Mouse (Mus musculus) kidney, postnatal 4 days (tissue): Measurements from ENCODE around the gene Ptpn5.

Experiments used
- DNase-seq, 2 experiments: peaks; one replicate each; pipeline ENCODE4 v3.0.0; 2021; ENCODE audit warnings: mixed read lengths in 2 of 2

Ptpn5 gene

DNA sequence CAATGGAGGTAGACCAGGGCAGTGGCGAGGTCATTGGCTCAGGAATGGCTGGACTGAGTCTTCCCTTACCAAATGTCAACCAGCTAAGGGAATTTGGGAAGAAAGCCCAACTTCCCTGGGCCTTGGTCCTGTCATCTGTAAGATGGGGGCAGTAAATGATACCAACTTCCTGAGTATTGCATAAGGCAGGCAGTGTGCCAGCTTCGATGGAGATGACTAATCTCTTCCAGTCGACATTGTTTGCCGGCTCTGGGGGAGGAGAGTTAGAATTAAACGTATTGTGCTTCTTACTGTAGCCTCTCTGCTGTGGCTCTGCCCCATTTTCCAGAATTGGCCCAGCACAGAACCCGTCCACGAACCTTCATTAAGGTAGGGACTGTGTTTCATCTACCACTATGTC is 23.0 kb downstream of the Ptpn5 start:
- no peak for DNase-seq

DNA sequence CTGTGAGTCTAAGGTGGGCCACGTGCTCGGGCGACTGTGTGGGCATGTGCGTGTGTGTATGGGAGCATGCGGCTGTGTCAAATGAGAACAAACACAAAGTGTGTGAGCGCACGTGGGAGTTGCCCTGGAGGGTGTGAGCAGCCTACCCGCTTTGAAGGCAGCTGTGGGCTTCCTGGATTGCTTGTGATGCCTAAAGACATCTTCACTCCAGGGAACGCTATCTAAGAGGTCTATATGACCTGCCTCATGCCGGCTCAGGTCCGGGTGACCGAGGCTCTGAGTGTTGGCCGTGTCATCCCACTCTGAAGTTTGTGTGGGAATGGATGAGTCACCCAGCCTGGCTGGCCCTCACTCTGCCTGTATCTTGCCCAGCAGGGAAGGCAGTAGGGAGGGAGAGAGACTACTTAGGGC is 24.7 kb downstream of the Ptpn5 start:
- peak in 1 of 2 experiments; percentile 6 for DNase-seq

DNA sequence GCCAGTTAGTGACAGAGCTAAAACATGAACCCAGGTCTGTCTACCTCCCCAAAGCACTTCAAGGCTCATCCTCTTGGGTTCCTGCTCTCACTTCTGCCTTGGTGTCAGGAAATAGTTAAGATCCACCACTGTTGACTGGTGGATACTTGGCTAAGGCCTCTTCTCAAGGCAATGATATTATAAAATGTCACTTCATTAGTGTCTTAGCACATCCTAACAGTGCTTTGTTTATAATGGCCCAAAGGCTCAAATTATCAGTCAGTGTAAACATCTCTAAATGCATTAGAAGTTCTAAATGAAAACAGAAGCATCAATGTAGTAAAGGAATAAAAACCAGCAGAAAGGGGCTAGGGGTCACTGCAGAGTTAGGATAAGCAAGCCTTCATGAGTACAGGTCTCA is 26.5 kb downstream of the Ptpn5 start:
- DNase-seq = no peak

DNA sequence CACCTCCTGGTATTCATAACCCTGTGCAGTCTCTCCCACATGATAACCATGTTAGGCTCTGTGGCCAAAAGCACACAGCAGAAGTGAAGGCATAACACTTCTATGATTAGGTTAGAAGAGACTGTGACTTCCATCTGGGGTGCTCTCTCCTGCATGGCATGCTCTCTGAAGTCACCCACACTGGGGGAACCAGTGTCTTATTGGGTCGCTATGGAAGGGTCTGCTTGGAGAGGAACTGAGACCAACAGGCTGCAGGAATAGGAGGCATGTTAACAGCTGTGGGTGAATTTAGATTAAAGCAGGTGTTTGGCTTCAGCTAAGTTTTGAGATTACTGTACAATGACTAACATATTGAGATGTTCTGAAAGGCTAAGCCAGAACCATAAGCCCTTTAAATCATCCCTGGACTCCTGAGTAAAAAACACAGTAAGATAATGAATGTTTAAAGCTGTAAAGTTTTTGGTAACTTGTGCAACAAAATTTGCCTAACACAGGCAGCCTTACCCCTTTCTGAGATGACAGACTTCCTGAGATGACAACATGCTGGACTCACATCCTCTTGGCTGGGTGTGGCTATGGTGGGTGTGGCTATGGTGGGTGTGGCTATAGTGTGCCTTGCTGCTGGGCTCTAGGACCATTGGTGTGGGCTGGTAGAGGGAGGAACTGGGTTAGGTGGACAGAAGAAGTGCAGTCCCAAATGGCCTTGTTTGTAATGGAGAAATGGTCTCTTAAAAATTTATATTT is 29.6 kb downstream of the Ptpn5 start:
- no peak for DNase-seq

DNA sequence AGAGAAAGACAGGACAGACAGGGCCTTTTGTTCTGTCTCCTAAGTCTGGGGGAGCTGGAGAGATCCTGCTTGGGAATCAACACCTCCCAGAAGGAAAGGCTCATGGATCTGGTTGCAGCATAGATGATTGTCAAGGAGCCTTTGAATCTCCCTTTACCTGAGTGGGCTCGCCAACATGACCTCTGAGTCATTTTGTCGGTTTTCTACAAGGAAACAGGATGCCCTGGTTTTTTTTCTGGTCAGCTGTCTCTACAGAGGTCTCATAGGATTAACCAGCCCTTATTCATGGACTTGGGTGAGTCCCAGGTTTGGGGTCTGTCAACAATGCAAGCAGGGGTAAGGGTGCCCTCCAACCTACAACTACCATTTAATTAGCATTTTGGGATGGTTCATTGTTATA is 30.5 kb downstream of the Ptpn5 start:
- DNase-seq = no peak

DNA sequence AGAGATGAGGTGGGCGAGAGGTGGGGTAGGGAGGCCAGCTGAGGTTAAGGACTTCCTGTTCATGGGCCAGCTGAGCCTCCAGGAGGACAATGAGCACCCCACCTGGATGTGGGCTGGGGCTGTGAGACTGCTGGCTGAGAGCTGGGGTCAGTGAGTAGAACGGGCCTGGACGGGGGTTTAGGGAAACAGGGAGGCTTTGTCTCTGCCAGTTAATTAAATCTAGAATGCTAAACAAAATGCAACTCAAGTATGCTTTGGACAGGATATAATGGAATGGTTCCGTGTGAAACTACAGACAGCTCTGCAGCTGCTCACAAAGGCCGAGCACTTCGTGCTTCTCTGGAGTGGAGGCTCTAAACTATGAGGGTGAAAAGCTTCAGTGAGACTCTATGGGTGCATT is 32.9 kb downstream of the Ptpn5 start:
- DNase-seq = no peak

DNA sequence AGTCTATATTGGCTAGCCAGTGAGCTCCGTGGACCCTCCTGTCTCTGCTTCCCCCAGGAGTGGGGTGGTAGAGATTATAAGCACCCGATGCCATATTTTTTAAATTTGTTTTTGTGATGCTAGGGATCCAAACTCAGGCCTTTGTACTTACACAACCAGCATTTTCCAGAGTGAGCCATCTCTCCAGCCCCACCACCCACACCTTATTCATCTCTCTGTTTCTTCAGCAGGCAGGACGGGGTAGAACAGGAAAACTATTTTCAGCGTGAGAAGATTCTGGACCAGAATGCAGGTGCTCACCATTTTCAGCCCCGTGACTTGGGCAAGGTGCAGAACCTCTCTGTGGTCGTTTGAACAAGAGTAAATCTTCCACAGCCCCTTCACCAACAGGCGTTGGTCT is 34.2 kb downstream of the Ptpn5 start:
- no peak for DNase-seq

DNA sequence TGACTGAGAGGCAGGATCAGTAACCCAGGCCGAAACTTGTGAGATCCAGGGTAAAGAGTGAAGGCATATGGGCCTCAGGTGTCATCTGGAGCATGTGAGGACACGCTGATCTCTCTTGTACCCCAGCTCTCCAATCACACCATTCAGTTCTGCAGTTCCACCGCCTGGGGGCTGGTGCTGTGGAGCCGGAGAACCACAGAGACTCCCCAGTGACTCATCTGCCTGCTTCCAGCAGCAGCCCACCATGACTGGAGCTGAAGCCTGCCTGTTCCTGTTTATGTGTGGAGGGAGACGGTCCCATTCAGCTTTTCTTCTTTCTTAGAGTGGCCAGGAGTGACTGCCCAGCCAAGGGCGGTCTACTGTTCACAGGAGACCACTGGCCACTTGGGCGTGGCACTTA is 35.4 kb downstream of the Ptpn5 start:
- no peak for DNase-seq

DNA sequence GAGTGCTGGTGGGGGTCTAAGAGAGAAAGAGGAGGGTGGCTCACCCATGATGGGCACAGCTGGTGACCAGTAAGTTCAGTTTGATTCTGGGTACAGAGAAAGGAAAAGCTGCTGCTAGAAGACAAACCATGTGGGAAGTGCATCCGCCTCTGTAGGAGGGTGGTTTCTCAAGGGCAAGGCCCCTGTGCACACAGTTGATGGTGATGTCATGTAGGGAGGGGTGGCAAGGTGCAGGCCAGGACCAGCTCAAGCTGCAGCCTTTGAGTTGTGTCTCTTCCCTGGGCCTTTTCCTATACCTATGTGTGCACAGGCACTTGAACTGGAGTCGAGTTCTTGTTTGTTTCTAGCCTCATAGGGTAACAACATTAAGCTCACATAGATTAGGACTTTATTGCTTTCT is 38.5 kb downstream of the Ptpn5 start:
- no peak for DNase-seq

DNA sequence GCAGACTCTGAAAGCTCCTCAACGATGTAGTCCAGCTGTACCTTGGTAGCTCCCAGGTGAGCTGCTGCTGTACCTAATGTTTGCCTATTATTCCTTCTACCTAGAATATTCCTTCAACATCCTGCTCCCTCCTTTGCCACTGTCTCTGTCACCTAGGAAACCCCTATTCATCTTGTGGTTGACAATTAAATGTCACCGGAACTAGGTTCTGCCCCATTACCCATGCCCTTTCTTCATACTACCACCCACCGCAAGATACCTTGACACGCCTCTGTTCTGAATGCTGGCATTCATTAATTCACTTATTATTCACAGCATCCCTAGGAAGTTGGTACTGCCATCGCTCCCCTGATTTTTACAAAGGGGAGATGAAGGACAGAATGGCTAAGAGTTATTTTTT is 39.5 kb downstream of the Ptpn5 start:
- no peak for DNase-seq

DNA sequence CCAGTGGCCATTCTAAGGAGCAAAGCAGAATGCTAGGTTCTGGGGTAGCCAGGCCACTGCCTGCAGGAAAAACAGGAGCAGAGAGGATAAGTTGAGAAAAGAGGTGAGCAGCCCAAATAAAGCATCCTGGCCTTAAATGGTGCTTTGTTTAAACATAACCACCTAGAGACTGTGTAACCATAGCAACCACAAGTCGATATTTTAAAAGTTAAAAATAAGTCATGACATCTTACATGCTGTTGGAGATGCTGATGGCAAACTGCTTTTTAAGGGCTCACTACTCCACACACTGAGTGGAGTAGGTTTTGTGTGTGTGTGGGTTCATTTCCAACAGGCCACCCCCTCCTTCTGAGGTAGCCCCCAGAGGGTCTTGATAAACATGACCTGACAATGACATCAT is 48.4 kb downstream of the Ptpn5 start:
- DNase-seq = no peak

DNA sequence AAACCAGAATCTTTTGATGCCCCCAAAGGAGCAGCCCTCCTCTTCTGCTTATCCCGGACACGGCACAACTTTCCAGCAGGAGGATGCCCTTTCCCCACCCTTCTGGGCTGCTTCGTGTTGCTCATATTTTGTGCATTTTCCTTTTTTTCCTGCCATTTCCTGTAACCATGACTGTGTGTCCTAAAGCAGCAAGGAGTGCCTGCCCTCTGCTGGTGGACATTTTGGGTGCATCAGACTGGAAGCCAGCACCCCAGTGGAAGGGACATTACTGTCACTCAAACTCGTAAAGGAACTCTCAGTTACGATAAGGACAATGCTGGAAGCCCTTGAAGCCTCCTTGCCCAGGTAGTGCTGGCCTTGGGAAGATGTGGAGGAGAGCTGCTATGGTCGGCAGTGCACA is 52.2 kb downstream of the Ptpn5 start:
- DNase-seq = peak; percentile 89 to 90

DNA sequence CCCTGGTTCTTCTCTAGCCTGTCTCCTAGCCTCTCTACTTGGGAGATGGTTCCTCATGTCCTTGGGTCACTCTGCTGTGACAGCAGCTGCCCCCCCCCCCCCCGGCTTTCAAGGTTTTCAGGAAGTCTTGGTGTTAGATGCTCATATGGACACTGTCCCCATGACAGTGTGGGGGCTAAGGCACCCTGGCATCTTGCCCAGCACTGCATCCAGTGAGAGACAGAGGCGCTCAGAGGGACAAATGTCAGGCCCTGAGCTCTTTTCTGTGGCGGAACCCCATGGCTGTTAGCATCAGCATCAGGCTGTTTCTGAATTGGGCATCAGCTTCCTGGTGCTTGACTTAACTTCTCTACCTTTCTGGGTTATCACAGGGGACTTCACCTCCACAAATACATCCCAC is 52.6 kb downstream of the Ptpn5 start:
- peak; percentile 54 to 60 for DNase-seq

DNA sequence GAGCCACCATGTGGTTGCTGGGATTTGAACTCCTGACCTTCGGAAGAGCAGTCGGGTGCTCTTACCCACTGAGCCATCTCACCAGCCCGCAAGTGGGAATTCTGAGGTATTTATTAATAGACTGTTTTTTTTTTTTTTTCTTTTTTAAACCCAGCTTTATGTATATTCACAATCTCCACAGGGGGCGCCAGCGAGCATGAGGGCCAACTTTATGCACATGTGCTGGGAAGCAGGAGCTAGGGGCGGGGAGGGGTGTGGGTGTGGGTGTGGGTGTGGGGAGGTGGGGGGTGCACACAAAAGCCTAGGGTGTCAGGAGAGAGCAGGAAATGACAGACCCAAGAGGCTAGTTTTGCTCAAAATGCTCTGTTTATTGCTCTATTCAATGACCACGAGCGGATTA is 56.0 kb downstream of the Ptpn5 start:
- peak; percentile 78 to 83 for DNase-seq

DNA sequence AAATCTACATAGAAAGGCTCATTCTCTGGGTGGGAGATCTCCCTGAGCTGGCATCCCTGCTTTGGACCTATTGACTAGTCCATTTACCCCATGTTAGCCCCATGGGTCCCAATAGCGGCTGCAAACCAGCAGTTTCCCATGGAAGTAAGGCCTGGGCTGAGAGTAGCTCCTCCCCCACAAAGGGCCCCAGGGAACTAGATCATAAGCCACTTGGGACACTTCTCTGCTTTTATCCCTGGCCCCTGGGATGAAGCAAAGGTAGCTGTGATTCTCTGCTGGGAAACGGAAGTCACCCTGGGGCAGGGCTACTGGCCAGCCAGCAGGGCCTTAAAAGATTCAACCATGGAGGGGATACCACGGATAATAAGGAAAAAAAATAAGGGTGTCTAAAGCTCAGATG is 56.8 kb downstream of the Ptpn5 start:
- no peak for DNase-seq

DNA sequence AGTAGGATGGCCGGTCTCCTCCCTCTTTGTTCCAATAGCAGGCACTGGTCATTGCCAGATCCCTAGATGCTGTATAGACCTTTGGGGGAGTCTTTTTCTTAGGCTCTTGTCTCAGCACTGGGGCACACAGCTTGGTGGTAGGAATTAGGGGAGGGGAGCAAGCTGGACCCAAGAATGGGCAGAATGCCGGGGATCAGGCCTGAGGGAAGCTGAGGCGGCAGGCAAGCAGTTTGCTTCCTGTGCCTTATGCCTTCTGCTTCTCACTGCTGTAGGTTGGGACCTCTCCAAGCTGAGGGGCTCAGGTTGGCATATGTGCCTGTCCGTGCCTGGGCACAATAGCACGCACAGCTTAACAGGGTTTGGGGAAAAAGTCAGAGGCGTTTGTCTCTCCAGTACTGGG is 57.3 kb downstream of the Ptpn5 start:
- peak in 1 of 2 experiments; percentile 29 for DNase-seq

DNA sequence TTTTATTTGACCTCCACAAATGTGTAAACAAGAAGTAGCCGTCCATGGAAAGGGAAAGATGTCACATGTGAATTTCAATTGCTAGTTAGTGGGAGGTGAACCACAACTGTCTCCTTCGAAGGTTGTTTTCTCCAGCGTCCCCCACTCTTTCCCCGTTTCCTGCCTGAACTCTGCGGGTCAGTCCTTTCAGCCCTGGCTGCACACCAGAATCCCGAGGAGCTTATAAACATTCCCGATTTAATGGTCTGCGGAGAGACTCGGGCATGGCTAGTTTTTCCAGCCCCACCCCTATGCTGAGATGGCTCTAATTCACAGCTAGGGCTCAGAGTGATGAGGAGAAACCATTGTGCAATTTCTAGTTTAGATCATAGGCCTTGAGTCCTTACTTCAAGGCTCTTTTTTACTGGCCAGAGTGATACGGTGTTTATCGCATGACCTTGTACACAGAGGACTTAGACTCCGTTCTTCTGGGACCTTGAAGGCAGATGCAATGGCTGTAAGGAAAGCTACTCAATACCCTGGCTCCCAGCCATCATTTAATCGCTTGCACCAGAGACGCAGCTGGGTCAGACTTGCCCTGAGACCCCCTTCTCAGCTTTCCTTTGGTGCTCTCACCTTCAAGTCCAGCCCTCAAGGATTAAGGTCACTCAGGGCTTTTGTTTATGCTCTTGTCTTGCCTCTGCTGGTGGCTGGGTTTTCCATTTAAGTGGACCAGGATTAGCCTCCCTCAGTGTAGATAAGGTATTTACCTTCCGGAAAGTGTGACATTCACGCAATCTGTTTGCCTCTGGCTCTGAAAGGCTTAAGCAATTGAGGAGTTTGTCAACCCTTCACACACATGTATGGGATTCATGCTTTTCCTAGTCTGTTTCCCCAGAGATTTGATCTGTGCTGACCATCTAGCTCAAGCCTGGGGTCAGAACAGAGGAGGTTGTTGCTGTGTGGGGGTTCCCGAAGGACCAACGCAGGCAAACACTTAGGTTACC is 59.7 kb downstream of the Ptpn5 start:
- DNase-seq = peak; percentile 67 to 79

DNA sequence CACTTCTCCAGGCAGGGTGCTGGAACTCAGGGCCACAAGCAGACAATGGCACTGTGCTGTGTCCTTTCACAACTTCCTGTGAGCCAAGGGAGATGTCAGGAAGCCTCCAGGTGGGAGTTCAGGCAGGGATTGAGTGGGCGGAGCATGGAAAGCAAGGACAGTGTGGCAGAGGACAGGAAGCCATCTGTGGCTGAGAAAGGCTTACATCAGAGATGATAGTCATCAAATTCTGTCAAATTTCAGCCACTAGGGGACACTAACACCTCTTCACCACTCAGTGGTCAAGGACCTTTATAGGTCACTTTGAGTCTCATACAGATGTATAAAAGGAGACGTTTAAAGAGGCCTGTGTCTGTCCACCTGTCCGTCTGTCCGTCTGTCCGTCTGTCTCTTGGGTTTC is 60.9 kb downstream of the Ptpn5 start:
- DNase-seq = peak in 1 of 2 experiments; percentile 25

DNA sequence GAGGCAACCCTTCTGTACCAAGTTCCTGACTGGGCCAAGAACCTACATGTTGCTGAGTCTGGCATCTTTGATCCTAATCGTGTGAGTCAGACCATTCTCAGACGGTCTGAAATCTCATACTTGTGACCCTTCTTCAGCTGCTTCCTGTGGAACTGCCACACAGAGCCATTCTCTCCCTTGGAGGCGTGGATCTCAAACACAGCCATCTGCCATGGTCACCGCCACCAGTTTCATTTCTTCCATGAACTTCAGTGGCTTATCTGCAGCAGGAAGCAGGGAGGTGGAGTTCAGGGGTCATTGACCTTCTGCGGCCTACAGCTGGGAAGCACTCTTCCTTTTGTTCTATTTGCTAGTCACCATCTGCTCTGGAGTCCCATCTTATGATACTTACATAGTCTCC is 65.6 kb downstream of the Ptpn5 start:
- DNase-seq = peak in 1 of 2 experiments; percentile 28

DNA sequence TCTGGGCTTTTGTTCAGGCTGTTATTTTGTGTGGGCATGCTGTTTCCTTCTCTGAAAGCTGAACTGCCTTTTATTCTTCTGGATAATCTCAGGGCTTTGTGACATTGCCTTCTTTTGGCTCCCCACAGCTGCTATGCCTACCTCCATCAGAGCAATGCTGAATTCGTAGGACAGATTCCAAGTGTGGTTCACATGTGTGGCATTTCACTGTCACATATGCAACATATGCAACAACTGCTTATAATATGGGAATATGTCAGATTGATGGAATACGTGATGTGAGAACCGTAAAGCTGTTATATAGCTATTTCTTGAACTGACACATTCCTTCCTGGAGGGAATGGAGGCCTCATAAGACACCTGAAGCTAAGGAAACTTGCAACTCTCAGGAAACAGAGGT is 66.5 kb downstream of the Ptpn5 start:
- no peak for DNase-seq

DNA sequence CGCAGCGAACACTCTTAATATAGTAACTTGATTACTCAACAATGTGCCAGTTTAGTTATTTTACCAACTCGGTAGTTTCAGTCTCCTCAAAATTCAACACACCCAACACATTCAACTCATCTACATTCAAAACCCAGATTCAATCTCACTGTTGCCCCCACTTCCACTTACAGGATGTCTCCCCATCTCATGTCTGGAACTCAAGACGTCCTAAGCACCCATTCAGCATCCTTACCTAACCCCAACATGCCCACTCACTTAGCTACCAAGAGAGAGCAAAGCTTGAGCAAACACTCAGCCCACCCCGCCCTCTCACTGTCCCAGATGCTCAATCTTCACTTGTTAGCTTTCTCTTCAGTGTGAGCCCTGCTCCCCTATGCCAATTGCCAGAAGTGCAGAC is 71.9 kb downstream of the Ptpn5 start:
- DNase-seq = no peak

DNA sequence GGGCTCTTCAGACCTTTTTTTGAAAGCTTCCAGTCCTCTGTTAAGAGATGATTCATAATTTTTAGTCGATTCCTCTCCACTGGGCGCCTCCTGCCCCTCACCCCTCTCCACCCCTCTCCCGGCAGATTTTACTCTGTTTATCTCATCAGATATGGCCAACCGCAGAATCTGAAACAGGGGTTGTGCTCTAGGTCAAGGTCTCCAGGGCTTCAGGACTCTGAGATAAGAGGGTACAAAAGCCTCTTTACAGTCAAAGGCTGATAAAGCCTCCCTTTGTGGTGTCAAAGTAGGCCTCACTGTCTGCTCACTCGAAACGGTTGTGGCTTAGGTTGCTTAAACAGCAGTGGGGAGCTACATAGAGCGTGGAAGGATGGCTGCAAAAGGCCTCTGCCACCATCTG is 74.1 kb downstream of the Ptpn5 start:
- no peak for DNase-seq

DNA sequence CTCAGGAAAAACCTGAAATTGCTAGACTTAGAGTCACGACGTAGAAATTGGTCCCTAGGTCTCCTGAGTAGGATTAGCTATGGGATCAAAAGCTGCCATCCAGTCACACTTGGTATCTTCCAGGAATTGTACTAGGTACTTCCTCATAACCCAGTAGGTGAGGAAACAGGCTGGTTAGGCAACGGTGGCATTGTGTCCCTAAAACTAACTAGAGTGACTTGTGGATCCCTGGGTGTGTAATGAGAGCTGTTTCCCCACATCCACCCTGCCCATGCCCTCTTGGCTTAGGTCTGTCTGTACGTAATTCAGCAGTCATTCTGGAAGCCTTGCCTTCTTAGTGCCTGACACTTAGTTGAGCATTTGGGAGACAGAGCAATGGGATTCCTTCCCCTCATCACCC is 77.2 kb downstream of the Ptpn5 start:
- DNase-seq = no peak

DNA sequence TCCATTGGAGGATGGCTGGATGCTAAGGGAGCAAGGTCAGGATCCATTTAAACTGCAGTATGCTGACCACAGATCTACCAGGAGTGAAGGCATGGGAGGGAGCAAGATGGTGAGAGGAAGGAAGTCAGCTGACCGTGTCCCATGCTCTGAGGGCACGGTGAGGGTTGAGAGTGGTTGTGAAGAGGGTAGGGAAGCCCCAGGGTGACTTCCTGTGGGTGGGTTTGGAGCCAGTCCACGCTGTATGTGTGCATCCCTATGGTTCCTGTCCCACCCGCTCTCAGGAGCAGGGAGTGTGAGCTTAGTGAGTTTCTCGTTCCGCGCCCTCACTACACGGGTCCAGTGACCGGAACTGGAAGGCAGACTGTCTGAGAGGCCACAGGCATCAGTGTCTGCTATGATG is 77.7 kb downstream of the Ptpn5 start:
- peak in 1 of 2 experiments; percentile 29 for DNase-seq
